22 mouse cellular contexts compared by ENCODE assay signal in genomic region chr2:90543106-90543702, GRCm38 (mm10). TPM values are rescaled to one million over a fixed set of nuclear protein-coding genes. Genes with fewer than 3 reads are reported as not detected.
DNase-seq lines count a peak whose midpoint lies in the region; ATAC-seq and TF ChIP-seq lines count a peak whose summit lies in the region.
"Had no signal": no experiment of that assay in that cellular context is flagged by ENCODE, and none has a peak within 500 bp of the region (broad histone marks: within the 10 kb centered on the region; RNA-seq: fewer than 3 reads in every experiment).

No protein-coding gene starts in this region.

- H3K9me3 ChIP-seq in kidney, postnatal 0 days (replicated peaks; ENCODE audit: low read length): no peaks in the 10 kb centered on the region
- H3K9me3 ChIP-seq: forebrain, embryonic 10.5 days; heart, embryonic 13.5 days; intestine, embryonic 15.5 days; limb, embryonic 13.5 days; midbrain, embryonic 13.5 days; neural tube, embryonic 15.5 days; stomach, embryonic 15.5 days had no signal

- 42% methylated on average over 6 of the region's 6 CpGs for WGBS in kidney, postnatal 0 days
- 80% methylated on average over 6 of the region's 6 CpGs for WGBS in kidney, adult 2 months

- no peak overlapping the region for H3K4me3 ChIP-seq in kidney, postnatal 0 days (replicated peaks; ENCODE audit: low read depth, low read length)
- no peak overlapping the region for H3K4me3 ChIP-seq in kidney, adult 2 months (ENCODE audit: insufficient read depth, low read depth, low read length)
- H3K4me3 ChIP-seq in embryonic fibroblast, embryonic 13.5 days (ENCODE audit: insufficient read depth, low read length): no peak overlapping the region
- H3K4me3 ChIP-seq: forebrain, embryonic 10.5 days; heart, embryonic 13.5 days; intestine, embryonic 15.5 days; limb, embryonic 13.5 days; midbrain, embryonic 13.5 days; neural tube, embryonic 15.5 days; stomach, embryonic 15.5 days had no signal

- no peaks in the 10 kb centered on the region for H3K27me3 ChIP-seq in kidney, postnatal 0 days (ENCODE audit: insufficient read depth, low read length)
- H3K27me3 ChIP-seq in kidney, adult 2 months (replicated peaks; ENCODE audit: control insufficient read depth, insufficient read depth, low read length): no peaks in the 10 kb centered on the region
- H3K27me3 ChIP-seq: heart, embryonic 13.5 days; intestine, embryonic 15.5 days; limb, embryonic 13.5 days; midbrain, embryonic 13.5 days; neural tube, embryonic 15.5 days; stomach, embryonic 15.5 days had no signal

- no peak overlapping the region; the same call in 1 of the 2 replicates for H3K27ac ChIP-seq in kidney, postnatal 0 days
- H3K27ac ChIP-seq in kidney, adult 2 months (ENCODE audit: insufficient read depth, low read depth, low read length): no peak overlapping the region
- peak overlapping the region; percentile 45 for H3K27ac ChIP-seq in embryonic fibroblast, embryonic 13.5 days (ENCODE audit: insufficient read depth, low read length)
- H3K27ac ChIP-seq: forebrain, embryonic 10.5 days; heart, embryonic 13.5 days; hindbrain, embryonic 14.5 days; intestine, embryonic 15.5 days; limb, embryonic 13.5 days; liver, embryonic 14.5 days; midbrain, embryonic 13.5 days; neural tube, embryonic 15.5 days; stomach, embryonic 15.5 days had no signal

- TF ChIP-seq POLR2A in kidney, adult 2 months (IDR thresholded peaks at IDR 0.05; ENCODE audit: low read depth, low read length): no peak
- TF ChIP-seq POLR2A in embryonic fibroblast, embryonic 13.5 days (IDR thresholded peaks at IDR 0.05; ENCODE audit: low read depth, low read length): no peak

- no peaks in the 10 kb centered on the region for H3K36me3 ChIP-seq in kidney, postnatal 0 days (ENCODE audit: insufficient read depth, low read length)
- H3K36me3 ChIP-seq in kidney, adult 2 months (ENCODE audit: control insufficient read depth, insufficient read depth, low read length): no peaks in the 10 kb centered on the region
- H3K36me3 ChIP-seq: forebrain, embryonic 10.5 days; heart, embryonic 13.5 days; intestine, embryonic 15.5 days; limb, embryonic 13.5 days; midbrain, embryonic 13.5 days; neural tube, embryonic 15.5 days; stomach, embryonic 15.5 days had no signal

- ATAC-seq in kidney, postnatal 0 days (replicated peaks; ENCODE audit: low FRiP score, low read depth): peak; percentile 75
- ATAC-seq: forebrain, postnatal 0 days; intestine, embryonic 15.5 days; midbrain, embryonic 13.5 days had no signal

- no peak for TF ChIP-seq CTCF in kidney, postnatal 0 days (IDR thresholded peaks at IDR 0.05; ENCODE audit: low read depth)
- no peak for TF ChIP-seq CTCF in kidney, adult 2 months (conservative IDR thresholded peaks at IDR 0.05; ENCODE audit: insufficient read depth, insufficient read length, low read depth, low read length)
- TF ChIP-seq CTCF in embryonic fibroblast, embryonic 13.5 days (IDR thresholded peaks at IDR 0.05; ENCODE audit: borderline replicate concordance, insufficient read depth, low read length): no peak

- no peak overlapping the region for H3K9ac ChIP-seq in kidney, postnatal 0 days (ENCODE audit: low read depth, low read length)
- H3K9ac ChIP-seq: forebrain, postnatal 0 days; heart, embryonic 13.5 days; hindbrain, embryonic 14.5 days; intestine, embryonic 15.5 days; limb, embryonic 13.5 days; liver, embryonic 14.5 days; midbrain, embryonic 13.5 days; neural tube, embryonic 15.5 days; stomach, embryonic 15.5 days had no signal

- H3K4me1 ChIP-seq in kidney, postnatal 0 days (replicated peaks; ENCODE audit: insufficient read depth, low read length): peaks cover 18% of the 10 kb centered on the region
- peaks cover 46% of the 10 kb centered on the region for H3K4me1 ChIP-seq in kidney, adult 2 months (ENCODE audit: control insufficient read depth, insufficient read depth, low read length)
- peaks cover 19% of the 10 kb centered on the region for H3K4me1 ChIP-seq in embryonic fibroblast, embryonic 13.5 days (ENCODE audit: control insufficient read depth, insufficient read depth, low read length)
- H3K4me1 ChIP-seq: heart, embryonic 13.5 days; intestine, embryonic 15.5 days; limb, embryonic 13.5 days; midbrain, embryonic 13.5 days; stomach, embryonic 15.5 days had no signal

- H3K4me2 ChIP-seq in kidney, postnatal 0 days (ENCODE audit: low read length): no peak overlapping the region
- H3K4me2 ChIP-seq: heart, embryonic 13.5 days; hindbrain, embryonic 14.5 days; intestine, embryonic 15.5 days; limb, embryonic 13.5 days; midbrain, embryonic 13.5 days; neural tube, embryonic 15.5 days; stomach, embryonic 15.5 days had no signal

- peak; percentile 63 for DNase-seq in cerebellum, adult 11-12 months
- no peak for DNase-seq in cerebellum, postnatal 4 days (ENCODE audit: low spot score in 2 of 2)
- peak; percentile 92 for DNase-seq in kidney, postnatal 0 days (ENCODE audit: low spot score)
- DNase-seq in kidney, adult 2 months: no peak
- peak; percentile 75 for DNase-seq in brain, adult 2 months (ENCODE audit: low read depth, low spot score)
- no peak for DNase-seq in heart, adult 9 months (ENCODE audit: low spot score in 2 of 2)
- no peak for DNase-seq in embryo, embryonic 10.5 days (ENCODE audit: low spot score)
- DNase-seq: adrenal gland, postnatal 36 days; embryo, embryonic 11 days; forebrain, postnatal 0 days; thymus, adult 18-20 months; thymus, postnatal 4 days had no signal

RNA-seq across cellular contexts. Expression of gene Ptprj, which starts 37.2 kb away (rescaled TPM):
- polyA plus RNA-seq in kidney, postnatal 0 days (2015; fragmentation: Nextera tagmentation; extraction: Ambion mirVana): 6.8 and 7.2 TPM in 2 replicates
- 18.9 and 23.2 TPM in 2 replicates for polyA plus RNA-seq in kidney, adult 2 months (2012; rRNA removed)
- 8.0 and 9.9 TPM in 2 replicates for polyA plus RNA-seq in embryonic fibroblast, embryonic 13.5 days (2011; ENCODE audit: insufficient read length, low read depth, missing spikeins)

Comparison
In these comparisons a context has a peak if more than half of its experiments do, and no peak if none do; other contexts are left out.
1. DNase-seq: peak in cerebellum, adult 11-12 months (single experiment), kidney, postnatal 0 days (single experiment) and brain, adult 2 months (single experiment); none in cerebellum, postnatal 4 days (0 of 2), kidney, adult 2 months (single experiment), heart, adult 9 months (0 of 2) and embryo, embryonic 10.5 days (single experiment).